Mouse (Mus musculus) lung, embryonic 16.5 days (tissue): Measurements from ENCODE around the gene Nt5c. TPM values are rescaled to one million over a fixed set of nuclear protein-coding genes. Genes with fewer than 3 reads are reported as not detected.
"Not testable (repeated sequence)": the region's sequence is repeated elsewhere in the genome, so short reads cannot be mapped to it uniquely, and the experiment has no call there.

Experiments
- ATAC-seq: fragments of 200-750 bp; cut with Nextera tagmentation; 2 replicates; pipeline ENCODE4 v1.8.0; 2017; ENCODE audit warnings: low read depth, mild to moderate bottlenecking, moderate library complexity
- H3K27ac ChIP-seq: fragments of 300-500 bp; sonication (generic); 2 replicates; pipeline ENCODE4 v1.5.1; 2014; ENCODE audit warnings: mild to moderate bottlenecking, control low read depth, low read length
- H3K27me3 ChIP-seq: fragments of 300-500 bp; sonication (generic); 2 replicates; pipeline ENCODE4 v1.6.1; 2014; ENCODE audit warnings: low read depth, low read length, mixed read lengths; ENCODE audit not compliant: control insufficient read depth, insufficient read depth
- H3K36me3 ChIP-seq: fragments of 300-500 bp; sonication (generic); 2 replicates; pipeline ENCODE4 v1.6.1; 2014; ENCODE audit warnings: low read length; ENCODE audit not compliant: control insufficient read depth, insufficient read depth
- H3K4me1 ChIP-seq: fragments of 300-500 bp; sonication (generic); replicated peaks from 2 replicates; pipeline ENCODE4 v1.6.1; 2014; ENCODE audit warnings: low read length, mixed read lengths; ENCODE audit not compliant: control insufficient read depth, insufficient read depth
- H3K4me2 ChIP-seq: fragments of 300-500 bp; sonication (generic); 2 replicates; pipeline ENCODE4 v1.6.1; 2014; ENCODE audit warnings: low read depth, low read length, control low read depth
- H3K4me3 ChIP-seq: fragments of 300-500 bp; sonication (generic); 2 replicates; pipeline ENCODE4 v1.5.1; 2014; ENCODE audit warnings: mild to moderate bottlenecking, low read length, control low read depth
- H3K9ac ChIP-seq: fragments of 300-500 bp; sonication (generic); 2 replicates; pipeline ENCODE4 v1.6.1; 2014; ENCODE audit warnings: low read length, control low read depth
- H3K9me3 ChIP-seq: fragments of 300-500 bp; sonication (generic); 2 replicates; pipeline ENCODE4 v1.6.1; 2016; ENCODE audit warnings: low read length; ENCODE audit not compliant: control insufficient read depth
- WGBS: fragments of 180-500 bp; shearing (Covaris S2); extraction: QIAGEN DNeasy Blood & Tissue Kit; methylation state at CpG from one replicate; pipeline ENCODE4 v1.1.7; 2014; 5-methylcytosine and 5-hydroxymethylcytosine counted together
- polyA plus RNA-seq: library from polyadenylated mRNA; unstranded; fragments of >200 nt; fragmentation: Nextera tagmentation; extraction: Ambion mirVana; gene quantifications from 2 replicates; pipeline ENCODE4 v1.2.1, GENCODE M21; 2015

Gene Nt5c
- polyA plus RNA-seq, 1 experiment from 2014 or later: 71.0 TPM

DNA sequence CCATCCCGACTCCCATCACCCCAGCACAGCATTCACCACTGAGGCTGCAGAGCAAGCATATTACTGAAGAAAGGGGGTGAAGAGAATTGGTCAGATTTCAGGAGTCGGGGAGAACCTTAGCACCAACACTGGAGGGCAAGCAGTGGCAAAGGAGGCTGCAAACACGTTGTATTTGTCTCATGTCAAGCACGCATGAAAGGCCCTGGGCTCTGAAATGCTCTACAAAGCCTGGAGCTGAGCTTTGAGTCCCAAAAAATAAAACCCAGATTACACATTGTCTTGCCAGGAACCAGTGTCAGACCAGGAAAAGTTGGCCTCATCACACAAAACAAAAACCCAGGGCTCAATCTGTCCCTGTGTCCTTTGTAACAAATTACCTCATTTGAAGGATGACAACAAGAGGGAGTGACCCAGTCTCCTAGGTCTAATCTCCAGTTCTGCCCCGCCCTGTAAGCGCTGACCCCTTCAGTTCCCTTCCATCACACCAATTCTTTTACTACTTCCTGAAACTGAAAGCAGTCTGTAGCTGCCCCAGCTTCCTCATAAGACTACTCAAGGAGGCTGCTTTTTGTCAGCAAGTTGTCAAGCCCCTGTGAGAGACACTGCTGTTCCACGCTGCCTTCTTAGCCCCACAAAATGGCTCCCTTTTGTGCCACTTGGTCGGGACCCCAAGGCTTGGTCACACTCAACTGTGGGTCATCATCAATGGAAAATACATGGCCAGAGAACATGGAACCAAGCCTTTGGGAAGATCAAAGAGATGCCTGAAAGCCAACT, 20.9 kb upstream of the Nt5c start:
- H3K27ac ChIP-seq: peak overlapping the region; percentile 90
- H3K4me2 ChIP-seq: peak overlapping the region; percentile 81
- H3K4me1 ChIP-seq: peaks cover 39% of the 10 kb centered on the region
- WGBS: 16% methylated on average over 8 of the region's 8 CpGs
- H3K36me3 ChIP-seq: no peaks in the 10 kb centered on the region
- ATAC-seq: no peak
- no peaks in the 10 kb centered on the region for H3K9me3 ChIP-seq
- peak overlapping the region; percentile 100 for H3K4me3 ChIP-seq
- H3K27me3 ChIP-seq: no peaks in the 10 kb centered on the region
- H3K9ac ChIP-seq: peak overlapping the region; percentile 98

- Histone ChIP-seq H3K27me3 (no peaks in the 10 kb centered on the region), H3K27ac (peak overlapping the region; percentile 90), H3K4me3 (peak overlapping the region; percentile 100), H3K4me2 (peak overlapping the region; percentile 81), H3K36me3 (no peaks in the 10 kb centered on the region), H3K9ac (peak overlapping the region; percentile 98), H3K9me3 (no peaks in the 10 kb centered on the region), H3K4me1 (peaks cover 39% of the 10 kb centered on the region)
- no peak for ATAC-seq
- WGBS: 33% methylated on average over 3 of the region's 3 CpGs
Measured at GRCm38 (mm10) chr11:115512004-115512403, 20.3 kb upstream of the Nt5c start.

DNA sequence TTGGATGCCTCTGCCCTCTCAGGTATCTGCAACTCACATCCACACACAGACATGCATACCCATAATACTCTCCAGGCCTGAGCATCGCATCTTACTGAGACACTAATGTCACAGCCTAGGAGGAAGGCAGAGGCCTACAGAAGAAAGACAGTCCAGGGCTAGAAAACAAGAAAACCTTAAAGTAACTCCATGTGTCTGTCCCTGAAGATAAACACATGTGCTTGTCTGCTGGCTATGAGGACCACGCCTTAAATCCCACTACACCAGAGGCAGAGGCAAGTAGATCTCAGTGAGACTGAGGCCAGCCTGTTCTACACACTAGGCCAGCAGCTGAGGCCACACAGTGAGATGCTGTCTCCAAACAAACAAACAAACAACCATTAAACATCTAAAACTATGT, 19.5 kb upstream of the Nt5c start:
- H3K4me1 ChIP-seq: peaks cover 39% of the 10 kb centered on the region
- H3K4me2 ChIP-seq: peak overlapping the region; percentile 81
- peak overlapping the region; percentile 98 for H3K9ac ChIP-seq
- peak overlapping the region; percentile 100; the same call in 1 of the 2 replicates for H3K4me3 ChIP-seq
- H3K27ac ChIP-seq: no peak overlapping the region
- 68% methylated on average over 2 of the region's 2 CpGs for WGBS
- no peaks in the 10 kb centered on the region for H3K9me3 ChIP-seq
- H3K36me3 ChIP-seq: no peaks in the 10 kb centered on the region
- no peak for ATAC-seq
- H3K27me3 ChIP-seq: no peaks in the 10 kb centered on the region

GRCm38 (mm10) chr11:115510507-115510888, 18.8 kb upstream of the Nt5c start:
- H3K9ac ChIP-seq: peak overlapping the region; percentile 39; the same call in 1 of the 2 replicates
- no peaks in the 10 kb centered on the region for H3K9me3 ChIP-seq
- no peak for ATAC-seq
- H3K36me3 ChIP-seq: no peaks in the 10 kb centered on the region
- no peaks in the 10 kb centered on the region for H3K27me3 ChIP-seq
- peaks cover 40% of the 10 kb centered on the region for H3K4me1 ChIP-seq
- H3K4me3 ChIP-seq: no peak overlapping the region
- H3K4me2 ChIP-seq: peak overlapping the region; percentile 31
- 32% methylated on average over 5 of the region's 5 CpGs for WGBS
- H3K27ac ChIP-seq: no peak overlapping the region

DNA sequence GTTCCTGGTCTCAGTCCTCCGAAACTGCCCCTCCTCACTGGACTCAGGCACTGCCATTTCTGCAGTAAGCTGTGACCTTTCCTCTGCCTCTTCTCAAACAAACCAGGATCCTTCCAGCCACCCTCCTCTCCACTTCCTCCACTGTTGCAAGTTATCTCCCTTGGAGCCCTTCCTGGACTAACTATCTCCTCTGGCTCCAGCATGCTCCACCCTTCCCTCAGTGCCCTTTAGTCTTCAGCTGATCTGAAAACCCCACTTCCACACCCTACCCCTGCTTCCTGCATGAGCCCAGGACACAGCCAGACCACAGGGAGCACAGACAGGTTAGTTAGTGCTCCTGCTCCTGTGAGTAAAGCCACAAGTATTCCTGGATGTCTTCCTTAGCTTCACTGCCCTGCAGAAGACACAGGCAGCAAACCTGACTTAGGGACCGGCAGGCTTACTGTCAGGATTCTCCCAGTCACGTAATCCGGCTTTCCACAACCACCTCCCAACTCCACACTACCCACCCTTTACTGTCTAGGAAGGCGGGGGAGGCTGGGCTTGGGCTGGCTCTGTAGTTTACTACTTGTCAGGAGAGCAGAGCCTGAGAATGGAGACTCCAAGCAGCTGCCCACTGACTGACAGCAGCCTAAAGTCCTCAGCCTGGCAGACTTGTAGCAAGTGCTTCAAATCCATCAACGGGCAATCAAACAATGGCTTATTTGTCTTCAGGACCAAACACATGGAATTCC, 18.3 kb upstream of the Nt5c start:
- Histone ChIP-seq H3K36me3 (no peaks in the 10 kb centered on the region), H3K9ac (peak overlapping the region; percentile 6; the same call in 1 of the 2 replicates), H3K4me1 (peaks cover 39% of the 10 kb centered on the region), H3K27ac (0 out of 2 replicates have a peak overlapping the region, but pooled peaks have one; percentile 13), H3K9me3 (no peaks in the 10 kb centered on the region), H3K4me3 (no peak overlapping the region), H3K4me2 (peak overlapping the region; percentile 31; the same call in 1 of the 2 replicates), H3K27me3 (no peaks in the 10 kb centered on the region)
- ATAC-seq: no peak
- WGBS: 30% methylated on average over 6 of the region's 6 CpGs

DNA sequence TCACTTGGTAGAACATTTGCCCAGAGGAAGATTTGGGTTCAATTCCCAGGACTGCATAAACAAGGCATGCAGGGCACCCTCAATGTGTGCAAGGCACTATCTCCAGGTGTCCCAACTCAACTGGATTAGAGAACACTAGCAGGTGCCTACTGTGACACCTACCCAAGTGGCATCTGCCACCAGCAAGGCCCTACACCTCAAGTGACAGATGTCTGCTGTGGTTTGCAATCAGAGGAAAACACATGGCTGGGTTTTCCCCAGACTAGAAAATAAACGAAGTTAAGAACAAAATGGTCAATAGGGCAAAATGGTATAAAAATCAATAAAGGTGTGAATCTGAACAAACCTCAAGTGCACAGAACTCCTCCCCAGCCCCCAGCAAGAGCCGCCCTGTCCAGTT, 16.4 kb upstream of the Nt5c start:
- Histone ChIP-seq H3K27me3 (no peaks in the 10 kb centered on the region), H3K27ac (no peak overlapping the region), H3K36me3 (no peaks in the 10 kb centered on the region), H3K4me3 (no peak overlapping the region), H3K4me1 (peaks cover 37% of the 10 kb centered on the region), H3K4me2 (no peak overlapping the region), H3K9ac (no peak overlapping the region), H3K9me3 (no peaks in the 10 kb centered on the region)
- WGBS: 77% methylated on average over 2 of the region's 2 CpGs
- ATAC-seq: no peak

DNA sequence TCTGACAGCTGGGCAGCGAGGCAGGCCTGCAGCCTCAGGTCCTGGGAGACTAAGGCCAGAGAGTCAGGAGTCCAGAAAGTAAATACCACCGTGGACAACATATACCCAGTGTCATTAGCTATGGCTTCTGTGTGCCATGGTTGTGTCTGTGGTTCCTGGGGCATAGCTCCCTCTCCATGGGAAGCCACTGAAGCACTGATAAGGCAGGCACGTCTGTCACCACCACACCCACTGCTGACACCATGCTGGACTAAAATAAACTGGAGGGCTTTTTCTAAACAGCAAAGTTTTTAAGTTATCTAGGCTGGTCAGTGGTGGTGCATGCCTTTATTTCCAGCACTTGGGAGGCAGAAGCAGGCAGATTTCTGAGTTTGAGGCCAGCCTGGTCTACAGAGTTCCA, 14.9 kb upstream of the Nt5c start:
- no peak overlapping the region for H3K4me2 ChIP-seq
- no peak for ATAC-seq
- H3K36me3 ChIP-seq: peaks cover 8% of the 10 kb centered on the region
- no peak overlapping the region for H3K27ac ChIP-seq
- WGBS: 49% methylated on average over 3 of the region's 3 CpGs
- H3K9me3 ChIP-seq: no peaks in the 10 kb centered on the region
- no peak overlapping the region for H3K9ac ChIP-seq
- H3K4me1 ChIP-seq: peaks cover 22% of the 10 kb centered on the region
- no peak overlapping the region for H3K4me3 ChIP-seq
- H3K27me3 ChIP-seq: no peaks in the 10 kb centered on the region

DNA sequence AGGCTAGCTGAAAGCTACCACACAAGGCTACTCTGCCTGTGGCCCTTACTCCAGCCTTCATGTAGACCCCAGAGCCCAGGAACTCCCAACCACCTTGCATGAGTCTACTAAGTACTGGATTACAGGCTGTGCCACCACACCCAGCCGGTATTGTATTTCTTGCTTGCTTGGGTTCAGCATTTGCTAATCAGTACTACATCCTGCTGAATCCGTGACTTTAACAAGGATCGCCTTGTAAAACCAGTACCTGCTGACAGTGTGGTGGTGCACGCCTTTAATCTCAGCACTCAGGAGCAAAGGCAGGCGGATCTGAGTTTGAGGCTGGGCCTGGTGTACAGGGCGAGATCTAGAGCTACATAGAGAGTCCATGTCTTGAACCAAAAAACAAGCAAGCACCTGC, 11.0 kb upstream of the Nt5c start:
- no peak overlapping the region for H3K4me2 ChIP-seq
- H3K9me3 ChIP-seq: no peaks in the 10 kb centered on the region
- H3K4me1 ChIP-seq: 0 out of 2 replicates have a peak, but pooled peaks cover 2% of the 10 kb centered on the region
- no peaks in the 10 kb centered on the region for H3K27me3 ChIP-seq
- H3K9ac ChIP-seq: no peak overlapping the region
- ATAC-seq: no peak
- peaks cover 29% of the 10 kb centered on the region for H3K36me3 ChIP-seq
- H3K27ac ChIP-seq: no peak overlapping the region
- WGBS: 87% methylated on average over 6 of the region's 6 CpGs
- no peak overlapping the region for H3K4me3 ChIP-seq

- 89% methylated on average over 9 of the region's 9 CpGs for WGBS
- not testable (repeated sequence) for H3K4me3 ChIP-seq, H3K27ac ChIP-seq, ATAC-seq, H3K9ac ChIP-seq, H3K4me2 ChIP-seq, H3K4me1 ChIP-seq, H3K27me3 ChIP-seq, H3K9me3 ChIP-seq
- H3K36me3 ChIP-seq: peaks cover 25% of the 10 kb centered on the region
Measured at GRCm38 (mm10) chr11:115496559-115496958, 4.9 kb upstream of the Nt5c start.
